Mouse (Mus musculus) embryonic facial prominence, embryonic 15.5 days (tissue): ENCODE measurements around the gene Cnr2. TPM values are rescaled to one million over a fixed set of nuclear protein-coding genes. Genes with fewer than 3 reads are reported as not detected.

Experiments
- ATAC-seq: fragments of 200-750 bp; cut with Nextera tagmentation; 2 replicates; pipeline ENCODE4 v1.8.0; 2017; ENCODE audit warnings: low read depth, moderate TSS enrichment; ENCODE audit not compliant: insufficient number of reproducible peaks, low FRiP score, low TSS enrichment
- H3K27ac ChIP-seq: fragments of 300-500 bp; sonication (generic); replicated peaks from 2 replicates; pipeline ENCODE4 v1.5.1; 2015; ENCODE audit warnings: mild to moderate bottlenecking, inconsistent platforms
- H3K27me3 ChIP-seq: fragments of 300-500 bp; sonication (generic); 2 replicates; pipeline ENCODE4 v1.6.1; 2015; ENCODE audit warnings: inconsistent platforms
- H3K36me3 ChIP-seq: fragments of 300-500 bp; sonication (generic); 2 replicates; pipeline ENCODE4 v1.6.1; 2015; ENCODE audit warnings: mild to moderate bottlenecking, inconsistent platforms
- H3K4me1 ChIP-seq: fragments of 300-500 bp; sonication (generic); 2 replicates; pipeline ENCODE4 v1.6.1; 2015; ENCODE audit warnings: inconsistent platforms
- H3K4me2 ChIP-seq: fragments of 300-500 bp; sonication (generic); replicated peaks from 2 replicates; pipeline ENCODE4 v1.6.1; 2015; ENCODE audit warnings: mild to moderate bottlenecking, inconsistent platforms
- H3K4me3 ChIP-seq: fragments of 300-500 bp; sonication (generic); replicated peaks from 2 replicates; pipeline ENCODE4 v1.5.1; 2015; ENCODE audit warnings: mild to moderate bottlenecking, inconsistent platforms
- H3K9ac ChIP-seq: fragments of 300-500 bp; sonication (generic); 2 replicates; pipeline ENCODE4 v1.6.1; 2015; ENCODE audit warnings: inconsistent platforms
- H3K9me3 ChIP-seq: fragments of 300-500 bp; sonication (generic); replicated peaks from 2 replicates; pipeline ENCODE4 v1.6.1; 2016; ENCODE audit warnings: inconsistent platforms
- WGBS: fragments of 180-500 bp; shearing (Covaris S2); methylation state at CpG from one replicate; pipeline ENCODE4 v1.1.7; 2015; 5-methylcytosine and 5-hydroxymethylcytosine counted together
- polyA plus RNA-seq: library from polyadenylated mRNA; unstranded; fragments of >200 nt; fragmentation: Nextera tagmentation; extraction: Ambion mirVana; gene quantifications from 2 replicates; pipeline ENCODE4 v1.2.1, GENCODE M21; 2015

The Cnr2 gene
- polyA plus RNA-seq, 1 experiment from 2014 or later = 0.85 TPM

DNA sequence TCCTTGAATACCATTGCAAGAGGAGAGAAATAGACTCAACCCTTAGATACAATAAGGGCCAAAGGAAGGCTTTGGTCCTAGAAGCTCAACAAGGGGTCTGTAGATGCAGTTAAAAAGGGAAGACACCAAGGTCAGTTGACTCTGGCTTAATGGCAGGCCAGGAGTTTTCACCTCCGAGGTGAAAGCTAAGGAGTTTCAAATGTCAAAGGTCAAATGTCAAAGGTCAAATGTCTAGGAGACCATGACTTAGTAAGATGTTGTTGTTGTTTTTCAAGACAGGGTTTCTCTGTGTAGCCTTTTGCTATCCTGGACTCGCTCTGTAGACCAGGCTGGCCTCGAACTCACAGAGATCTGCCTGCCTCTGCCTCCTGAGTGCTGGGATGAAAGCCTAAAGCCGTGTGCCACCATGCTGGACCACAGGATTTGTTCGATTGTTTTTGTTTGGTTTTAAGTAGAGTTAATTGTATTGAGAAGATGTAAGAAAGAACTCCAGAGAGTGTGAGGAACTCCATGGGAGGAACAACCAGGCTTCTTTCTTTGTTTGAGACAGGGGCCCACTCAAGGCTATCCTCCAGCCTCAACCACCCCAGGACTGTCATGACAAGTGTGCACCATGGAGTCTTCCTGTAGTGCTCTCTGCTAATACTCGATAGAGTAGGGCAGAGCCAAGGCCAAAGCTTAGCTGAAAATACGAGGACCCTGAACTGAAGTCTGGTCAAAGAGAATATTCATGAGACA is 5.9 kb upstream of the Cnr2 start:
- H3K9me3 ChIP-seq = no peaks in the 10 kb centered on the region
- H3K27ac ChIP-seq = no peak overlapping the region
- no peak overlapping the region for H3K4me3 ChIP-seq
- H3K36me3 ChIP-seq = no peaks in the 10 kb centered on the region
- WGBS = 77% methylated on average over 7 of the region's 7 CpGs
- no peak for ATAC-seq
- no peak overlapping the region for H3K4me2 ChIP-seq
- no peaks in the 10 kb centered on the region for H3K27me3 ChIP-seq
- no peaks in the 10 kb centered on the region for H3K4me1 ChIP-seq
- no peak overlapping the region for H3K9ac ChIP-seq

DNA sequence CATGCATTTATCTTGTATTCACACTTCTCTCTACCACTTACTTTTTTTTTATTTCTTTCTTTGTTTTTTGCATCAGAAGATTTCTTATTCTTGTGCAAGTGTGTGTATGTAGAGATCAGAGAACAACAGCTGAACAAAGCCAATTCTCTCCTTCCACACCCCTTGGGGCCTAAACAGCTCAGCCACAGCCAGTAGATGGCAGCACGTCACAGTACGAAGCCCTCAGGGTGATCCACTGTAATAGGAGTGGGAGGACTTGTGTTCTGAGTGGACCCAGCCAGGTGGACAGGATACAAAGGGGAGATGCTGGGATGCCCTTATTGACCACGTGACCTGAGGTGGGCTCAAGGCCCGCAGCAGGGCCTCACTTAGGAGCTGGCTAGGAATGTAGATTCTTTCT is 5.3 kb upstream of the Cnr2 start:
- H3K4me1 ChIP-seq = no peaks in the 10 kb centered on the region
- H3K27me3 ChIP-seq = no peaks in the 10 kb centered on the region
- 7% methylated on average over 4 of the region's 4 CpGs for WGBS
- ATAC-seq = peak; percentile 77; the same call in 1 of the 2 replicates
- no peak overlapping the region for H3K27ac ChIP-seq
- H3K4me3 ChIP-seq = no peak overlapping the region
- no peak overlapping the region for H3K9ac ChIP-seq
- no peak overlapping the region for H3K4me2 ChIP-seq
- no peaks in the 10 kb centered on the region for H3K9me3 ChIP-seq
- H3K36me3 ChIP-seq = no peaks in the 10 kb centered on the region

DNA sequence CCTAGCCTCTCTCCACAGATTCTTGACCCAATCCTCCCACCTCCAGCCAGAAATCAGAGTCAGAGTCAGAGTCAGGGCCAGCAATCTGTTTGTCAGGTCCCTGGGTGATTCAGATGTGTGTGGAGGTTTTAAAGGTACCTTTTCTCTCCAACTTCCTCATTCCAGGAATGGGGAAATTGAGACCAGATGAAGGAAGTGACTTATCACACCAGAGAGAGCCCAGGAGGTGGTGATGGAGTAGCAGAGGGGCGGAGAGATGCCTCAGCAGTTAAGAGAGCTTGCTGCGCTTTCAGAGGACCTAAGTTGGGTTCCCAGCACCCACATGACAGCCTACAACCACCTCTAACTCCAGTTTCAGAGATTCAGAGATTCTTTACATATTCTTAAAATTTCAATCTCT is 3.7 kb upstream of the Cnr2 start:
- H3K4me1 ChIP-seq = no peaks in the 10 kb centered on the region
- no peak for ATAC-seq
- no peaks in the 10 kb centered on the region for H3K36me3 ChIP-seq
- no peak overlapping the region for H3K9ac ChIP-seq
- no peaks in the 10 kb centered on the region for H3K9me3 ChIP-seq
- no peak overlapping the region for H3K4me2 ChIP-seq
- H3K27me3 ChIP-seq = no peaks in the 10 kb centered on the region
- no peak overlapping the region for H3K4me3 ChIP-seq
- no peak overlapping the region for H3K27ac ChIP-seq
- 79% methylated on average over 2 of the region's 2 CpGs for WGBS

DNA sequence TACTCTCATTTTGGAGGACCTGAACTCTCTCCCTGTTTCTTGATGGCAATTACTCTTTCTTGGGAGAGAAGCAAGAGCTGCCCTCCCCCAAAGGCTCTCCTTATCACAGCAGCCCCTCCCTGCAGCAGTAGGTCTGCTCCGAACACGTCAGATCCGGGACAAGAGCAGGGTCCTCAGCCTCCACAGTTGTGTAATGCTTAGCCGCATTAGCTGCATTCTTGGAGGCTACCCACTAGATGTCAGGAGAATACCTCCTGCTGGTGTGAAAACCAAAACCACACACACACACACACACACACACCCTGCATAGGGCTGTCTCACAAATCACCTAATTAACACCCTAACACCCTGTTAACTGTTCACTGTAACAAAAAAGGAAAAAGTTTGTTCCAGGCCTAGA is 2.3 kb upstream of the Cnr2 start:
- no peak overlapping the region for H3K9ac ChIP-seq
- H3K36me3 ChIP-seq = no peaks in the 10 kb centered on the region
- no peak overlapping the region for H3K4me2 ChIP-seq
- no peak overlapping the region for H3K4me3 ChIP-seq
- no peak overlapping the region for H3K27ac ChIP-seq
- H3K27me3 ChIP-seq = no peaks in the 10 kb centered on the region
- no peak for ATAC-seq
- H3K4me1 ChIP-seq = no peaks in the 10 kb centered on the region
- 63% methylated on average over 4 of the region's 4 CpGs for WGBS
- no peaks in the 10 kb centered on the region for H3K9me3 ChIP-seq

DNA sequence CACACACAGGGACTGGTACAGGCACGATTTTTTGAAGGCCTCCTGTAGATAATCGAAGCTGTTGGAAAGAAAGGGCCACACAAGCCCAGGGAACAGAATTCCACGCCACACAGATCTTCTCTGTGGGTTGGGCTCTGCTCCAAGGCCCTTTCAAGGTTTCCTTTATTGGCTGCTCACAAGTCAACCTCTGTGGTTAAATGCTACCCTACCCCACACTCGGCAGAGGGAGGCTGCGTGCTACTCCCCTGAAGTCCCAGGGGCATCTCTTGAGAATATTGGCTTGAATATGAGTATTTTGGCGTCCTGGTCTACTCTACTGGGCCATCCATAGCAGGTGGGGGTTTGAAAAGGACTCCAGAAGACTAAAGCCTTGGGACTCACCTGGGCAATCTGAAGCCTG is 963 bp downstream of the Cnr2 start:
- Histone ChIP-seq H3K9ac (no peak overlapping the region), H3K4me2 (no peak overlapping the region), H3K4me1 (no peaks in the 10 kb centered on the region), H3K36me3 (no peaks in the 10 kb centered on the region), H3K9me3 (no peaks in the 10 kb centered on the region), H3K27me3 (no peaks in the 10 kb centered on the region), H3K27ac (no peak overlapping the region), H3K4me3 (no peak overlapping the region)
- ATAC-seq = no peak
- WGBS = 68% methylated on average over 6 of the region's 6 CpGs

DNA sequence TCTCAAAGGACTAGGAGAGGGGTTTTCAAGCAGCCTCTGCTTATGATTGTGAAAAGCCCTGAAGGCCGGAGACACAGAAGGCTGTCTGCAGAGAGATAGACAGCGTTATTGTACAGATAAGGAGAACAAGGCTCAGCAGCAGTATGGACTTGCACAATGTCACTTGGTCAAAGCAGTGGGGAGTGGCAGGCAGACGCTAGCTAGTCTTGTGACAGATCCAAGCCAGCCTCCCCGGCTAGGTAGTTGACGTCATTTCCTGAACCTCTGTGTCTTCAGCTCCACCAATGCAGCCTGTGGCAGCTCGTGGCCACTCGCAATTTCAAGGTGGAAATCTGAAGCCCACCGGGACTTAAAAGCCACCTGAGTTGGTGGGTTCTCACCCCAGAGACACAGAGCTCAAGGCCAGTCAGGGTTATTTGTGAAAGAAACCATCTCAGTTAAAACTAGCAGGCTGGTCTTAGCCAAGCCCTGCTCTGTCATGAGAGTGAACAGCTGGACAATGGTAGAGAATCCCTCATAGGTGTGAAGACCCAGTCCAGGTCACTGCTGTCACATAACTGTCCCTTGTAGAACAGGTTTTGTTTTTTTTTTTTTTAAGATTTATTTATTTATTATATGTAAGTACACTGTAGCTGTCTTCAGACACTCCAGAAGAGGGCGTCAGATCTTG is 3.3 kb downstream of the Cnr2 start:
- no peak for ATAC-seq
- no peak overlapping the region for H3K27ac ChIP-seq
- no peak overlapping the region for H3K4me2 ChIP-seq
- no peaks in the 10 kb centered on the region for H3K27me3 ChIP-seq
- H3K4me1 ChIP-seq = no peaks in the 10 kb centered on the region
- H3K9me3 ChIP-seq = no peaks in the 10 kb centered on the region
- no peak overlapping the region for H3K9ac ChIP-seq
- 57% methylated on average over 9 of the region's 9 CpGs for WGBS
- H3K36me3 ChIP-seq = no peaks in the 10 kb centered on the region
- H3K4me3 ChIP-seq = no peak overlapping the region

DNA sequence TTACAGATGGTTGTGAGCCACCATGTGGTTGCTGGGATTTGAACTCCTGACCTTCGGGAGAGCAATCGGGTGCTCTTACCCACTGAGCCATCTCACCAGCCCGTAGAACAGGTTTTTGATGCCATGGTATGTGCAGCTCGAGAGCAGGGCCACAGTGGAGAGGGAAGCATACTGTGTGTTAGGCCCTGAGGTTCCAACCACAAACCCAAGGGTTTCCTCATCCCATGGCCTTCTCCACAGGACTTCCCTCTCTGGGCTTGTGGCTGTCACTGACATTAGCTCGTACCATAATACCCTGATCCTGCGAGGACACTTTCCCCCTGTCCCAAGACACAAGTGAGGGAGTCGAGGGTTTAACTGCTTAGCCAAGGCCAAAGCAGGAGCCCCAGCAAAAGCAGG is 3.9 kb downstream of the Cnr2 start:
- H3K27ac ChIP-seq = no peak overlapping the region
- no peaks in the 10 kb centered on the region for H3K27me3 ChIP-seq
- H3K9me3 ChIP-seq = no peaks in the 10 kb centered on the region
- H3K4me2 ChIP-seq = no peak overlapping the region
- no peaks in the 10 kb centered on the region for H3K4me1 ChIP-seq
- H3K9ac ChIP-seq = no peak overlapping the region
- H3K36me3 ChIP-seq = no peaks in the 10 kb centered on the region
- 76% methylated on average over 7 of the region's 7 CpGs for WGBS
- H3K4me3 ChIP-seq = no peak overlapping the region
- no peak for ATAC-seq

DNA sequence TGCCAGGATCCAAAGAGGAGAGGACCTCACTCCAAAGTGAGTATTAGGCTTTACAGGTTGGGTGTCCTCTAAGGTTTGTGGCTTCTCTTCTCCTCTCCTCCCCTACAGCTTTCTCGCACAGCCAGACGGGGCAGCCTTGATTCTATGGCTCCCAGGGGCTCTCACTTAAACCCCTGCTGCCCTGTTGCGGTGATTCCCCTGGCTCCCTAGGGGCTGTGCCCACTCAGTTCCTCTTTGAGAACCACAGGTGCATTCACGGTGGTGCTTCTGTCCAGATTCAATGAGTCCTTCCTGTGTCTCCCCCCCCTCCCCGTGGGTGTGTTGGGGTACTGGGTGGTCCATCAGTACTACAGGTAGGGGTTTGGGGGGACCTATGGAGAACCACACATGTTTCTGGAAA is 4.8 kb downstream of the Cnr2 start:
- no peaks in the 10 kb centered on the region for H3K27me3 ChIP-seq
- H3K27ac ChIP-seq = no peak overlapping the region
- WGBS = 78% methylated on average over 5 of the region's 5 CpGs
- no peak overlapping the region for H3K4me2 ChIP-seq
- H3K9me3 ChIP-seq = no peaks in the 10 kb centered on the region
- no peaks in the 10 kb centered on the region for H3K4me1 ChIP-seq
- H3K36me3 ChIP-seq = no peaks in the 10 kb centered on the region
- no peak overlapping the region for H3K4me3 ChIP-seq
- no peak for ATAC-seq
- no peak overlapping the region for H3K9ac ChIP-seq

DNA sequence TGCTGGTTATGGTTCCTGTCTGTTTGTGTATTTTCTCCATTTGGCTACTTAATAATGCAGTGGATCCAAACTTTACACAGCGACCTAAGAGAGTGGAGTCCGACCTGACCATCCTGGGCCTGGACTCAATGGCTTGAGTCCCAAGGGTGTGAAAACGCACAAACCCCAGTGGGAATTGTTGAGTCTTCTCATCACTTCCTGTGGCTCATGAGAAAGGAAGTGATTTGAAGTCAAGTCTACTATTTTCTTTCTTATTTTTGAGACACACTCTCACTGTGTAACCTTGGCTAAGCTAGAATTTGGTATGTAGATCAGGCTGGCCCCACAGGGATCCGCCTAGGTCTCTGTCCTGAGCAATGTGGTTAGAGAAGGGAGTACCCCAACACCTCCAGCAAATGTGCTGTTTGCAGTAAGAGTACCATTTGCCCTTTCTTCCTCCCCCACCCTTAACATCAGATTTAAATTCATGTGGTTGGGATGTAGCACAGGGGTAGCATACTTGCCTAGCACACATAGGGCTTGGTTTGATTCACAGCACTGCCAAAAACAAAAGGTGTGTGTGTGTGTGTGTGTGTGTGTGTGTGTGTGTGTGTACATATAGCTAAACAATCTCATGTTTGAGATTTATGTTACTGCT is 7.5 kb downstream of the Cnr2 start:
- no peaks in the 10 kb centered on the region for H3K36me3 ChIP-seq
- no peak overlapping the region for H3K9ac ChIP-seq
- no peak overlapping the region for H3K27ac ChIP-seq
- no peaks in the 10 kb centered on the region for H3K9me3 ChIP-seq
- H3K4me3 ChIP-seq = no peak overlapping the region
- WGBS = 90% methylated on average over 4 of the region's 4 CpGs
- H3K4me1 ChIP-seq = no peaks in the 10 kb centered on the region
- ATAC-seq = no peak
- no peaks in the 10 kb centered on the region for H3K27me3 ChIP-seq
- H3K4me2 ChIP-seq = no peak overlapping the region

DNA sequence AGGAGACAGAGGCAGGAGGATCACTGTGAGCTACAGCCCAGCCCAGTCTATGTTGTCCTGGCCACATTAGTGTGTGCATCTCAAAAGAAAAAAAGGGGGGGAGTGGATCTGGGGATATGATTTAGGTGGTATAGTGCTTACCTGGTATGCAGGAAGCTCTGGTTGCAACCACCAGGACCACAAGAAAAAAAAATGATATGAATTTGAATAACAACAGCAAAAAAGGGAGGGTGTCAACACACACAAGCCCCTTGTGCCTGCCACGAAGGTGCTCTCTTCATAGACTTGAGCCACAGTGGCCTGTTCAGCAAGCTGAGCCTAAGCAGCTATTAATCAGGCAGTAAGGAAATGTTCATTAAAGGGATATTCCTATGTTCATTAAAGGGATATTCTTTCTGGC is 9.6 kb downstream of the Cnr2 start:
- no peaks in the 10 kb centered on the region for H3K4me1 ChIP-seq
- no peak overlapping the region for H3K27ac ChIP-seq
- H3K9ac ChIP-seq = no peak overlapping the region
- no peak overlapping the region for H3K4me3 ChIP-seq
- WGBS = 53% methylated on average over 1 of the region's 1 CpGs
- no peaks in the 10 kb centered on the region for H3K27me3 ChIP-seq
- ATAC-seq = no peak
- no peaks in the 10 kb centered on the region for H3K9me3 ChIP-seq
- no peaks in the 10 kb centered on the region for H3K36me3 ChIP-seq
- no peak overlapping the region for H3K4me2 ChIP-seq

DNA sequence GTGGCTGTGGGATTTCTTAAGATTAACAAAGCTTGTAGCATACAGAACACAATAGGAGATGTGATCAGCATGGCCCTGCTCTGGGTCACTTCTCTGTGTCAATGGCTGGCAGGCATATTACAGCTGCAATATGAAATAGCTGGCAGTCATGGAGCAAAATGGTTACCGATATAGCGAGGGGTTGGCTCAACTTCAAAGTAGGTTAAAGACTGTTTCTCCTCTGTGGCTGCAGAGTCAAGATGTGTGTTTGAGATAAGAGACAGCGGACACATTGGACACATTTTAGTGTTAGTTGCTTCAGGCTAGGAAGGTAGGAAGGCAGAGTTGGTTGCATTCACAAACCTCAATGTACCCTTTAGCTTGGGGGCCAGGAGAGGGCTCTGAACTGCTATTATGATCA is 11.4 kb downstream of the Cnr2 start:
- Histone ChIP-seq H3K4me2 (no peak overlapping the region), H3K27ac (no peak overlapping the region), H3K4me1 (no peaks in the 10 kb centered on the region), H3K4me3 (no peak overlapping the region), H3K27me3 (no peaks in the 10 kb centered on the region), H3K9ac (no peak overlapping the region), H3K36me3 (no peaks in the 10 kb centered on the region), H3K9me3 (no peaks in the 10 kb centered on the region)
- 58% methylated on average over 3 of the region's 3 CpGs for WGBS
- no peak for ATAC-seq
